Mouse (Mus musculus) kidney, adult 2 months (tissue): ENCODE data around the gene Rasgrp2. TPM values are rescaled to one million over a fixed set of nuclear protein-coding genes. Genes with fewer than 3 reads are reported as not detected.
A peak's percentile ranks its signal among the peaks of the same experiment; 100 is the strongest.

Experiments used
- DNase-seq: peaks from one replicate; pipeline ENCODE4 v3.0.0; 2021
- H3K27ac ChIP-seq: fragments of 200-500 bp; 2 replicates; pipeline ENCODE4 v1.5.1; 2012; ENCODE audit warnings: low read depth, low read length, control low read depth, inconsistent platforms; ENCODE audit not compliant: insufficient read depth
- H3K27me3 ChIP-seq: fragments of 200-500 bp; replicated peaks from 2 replicates; pipeline ENCODE4 v1.6.1; 2012; ENCODE audit warnings: mild to moderate bottlenecking, moderate library complexity, low read length, inconsistent platforms; ENCODE audit not compliant: control insufficient read depth, insufficient read depth
- H3K36me3 ChIP-seq: fragments of 200-500 bp; 2 replicates; pipeline ENCODE4 v1.6.1; 2012; ENCODE audit warnings: mild to moderate bottlenecking, moderate library complexity, low read length, inconsistent platforms; ENCODE audit not compliant: control insufficient read depth, insufficient read depth
- H3K4me1 ChIP-seq: fragments of 200-500 bp; 2 replicates; pipeline ENCODE4 v1.6.1; 2011; ENCODE audit warnings: low read length; ENCODE audit not compliant: control insufficient read depth, insufficient read depth
- H3K4me3 ChIP-seq: fragments of 200-500 bp; 2 replicates; pipeline ENCODE4 v1.5.1; 2011; ENCODE audit warnings: mild to moderate bottlenecking, low read depth, low read length, control low read depth; ENCODE audit not compliant: insufficient read depth
- CTCF ChIP-seq: fragments of 200-500 bp; conservative IDR thresholded peaks from 2 replicates; pipeline ENCODE4 v1.5.1; 2011; ENCODE audit warnings: low read depth, mild to moderate bottlenecking, control low read depth, low read length, moderate library complexity, mixed read lengths; ENCODE audit not compliant: insufficient read depth, insufficient read length
- POLR2A ChIP-seq: fragments of 200-500 bp; IDR thresholded peaks from one replicate; pipeline ENCODE4 v1.6.1; 2011; ENCODE audit warnings: low read depth, low read length, control low read depth
- WGBS: fragments of 180-500 bp; shearing (Covaris S2); methylation state at CpG from one replicate; pipeline ENCODE4 v1.1.7; 2018; 5-methylcytosine and 5-hydroxymethylcytosine counted together
- polyA plus RNA-seq: library from polyadenylated mRNA; depleted of rRNA; stranded (reverse); fragments of >200 nt; gene quantifications from 2 replicates; pipeline ENCODE4 v1.2.3, GENCODE M21; 2012

Rasgrp2 gene
- polyA plus RNA-seq, 1 experiment, result 90.0 TPM

DNA sequence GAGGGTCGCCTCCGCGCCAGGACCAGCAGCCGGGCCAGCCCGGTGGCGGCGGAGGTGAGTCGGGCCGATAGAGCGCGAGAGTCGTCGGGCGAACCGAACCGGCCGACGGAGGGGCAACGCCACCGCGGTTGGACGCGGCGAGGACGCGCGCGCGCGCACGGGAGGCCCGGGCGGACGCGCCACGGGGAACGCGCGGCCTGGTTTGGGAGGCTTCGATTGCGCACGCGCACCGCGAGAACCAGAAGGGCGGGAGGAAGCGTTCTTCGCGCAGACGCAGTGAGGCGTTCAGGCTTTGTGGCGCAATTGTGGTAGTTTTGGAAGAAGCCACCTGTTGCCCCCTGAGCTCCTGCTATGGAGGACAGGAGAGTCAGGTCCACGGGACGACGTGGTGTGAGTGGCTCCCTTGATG, 34.8 kb upstream of the Rasgrp2 start:
- under 1% methylated on average over 55 of the region's 55 CpGs for WGBS

DNA sequence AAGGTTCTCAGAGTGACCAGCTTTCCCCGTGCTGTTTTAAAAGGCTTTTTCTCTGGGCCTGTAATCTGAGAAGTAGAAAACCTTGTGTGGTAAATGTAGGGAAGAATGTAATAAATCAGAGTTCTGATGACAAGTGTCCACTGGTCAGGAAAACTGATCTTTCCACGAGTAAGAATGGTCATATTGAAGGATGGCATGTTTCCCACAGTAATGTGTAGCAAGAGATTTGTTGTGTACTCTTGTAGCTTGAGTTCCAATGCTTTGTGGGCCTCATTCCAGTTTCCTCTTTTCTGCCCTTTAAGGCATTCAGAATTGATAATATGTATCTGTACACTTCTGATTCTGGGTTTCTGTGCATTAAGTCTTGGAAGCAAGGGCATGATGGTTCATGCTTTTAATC, 34.3 kb upstream of the Rasgrp2 start:
- Histone ChIP-seq H3K4me1 (peaks cover 4% of the 10 kb centered on the region; the same call in 1 of the 2 replicates), H3K36me3 (peaks cover 19% of the 10 kb centered on the region), H3K27ac (no peak overlapping the region), H3K27me3 (no peaks in the 10 kb centered on the region), H3K4me3 (peak overlapping the region; percentile 97)
- no peak for DNase-seq
- 0% methylated on average over 2 of the region's 2 CpGs for WGBS
- TF ChIP-seq CTCF (no peak), POLR2A (no peak)

More for the DNA sequence above, 34.8 kb upstream of the Rasgrp2 start:
- Histone ChIP-seq H3K36me3 (peaks cover 16% of the 10 kb centered on the region), H3K4me1 (peaks cover 4% of the 10 kb centered on the region; the same call in 1 of the 2 replicates), H3K4me3 (peak overlapping the region; percentile 97), H3K27ac (peak overlapping the region; percentile 98), H3K27me3 (no peaks in the 10 kb centered on the region)
- DNase-seq, result peak; percentile 95
- no peak for TF ChIP-seq CTCF
- peak; percentile 0 for TF ChIP-seq POLR2A

DNA sequence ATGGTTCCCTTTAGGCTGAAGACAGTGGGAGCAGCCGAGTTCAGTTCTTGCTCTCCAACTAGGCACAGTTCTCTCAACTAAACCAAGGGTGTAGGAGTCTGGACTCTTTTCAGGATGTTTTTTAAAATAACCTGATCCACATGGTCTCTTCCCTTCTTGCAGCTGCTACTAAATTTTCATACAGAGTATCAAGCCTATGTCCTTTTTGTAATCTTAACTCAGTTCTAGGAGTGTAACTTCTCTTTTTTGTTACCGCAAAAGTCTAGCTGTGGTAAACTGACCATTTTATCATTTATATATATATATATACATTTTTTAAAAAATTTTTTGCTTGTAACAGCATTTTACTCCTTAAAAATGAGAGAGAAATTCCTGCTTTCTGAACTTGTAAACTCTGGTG, 29.0 kb upstream of the Rasgrp2 start:
- H3K4me3 ChIP-seq, result no peak overlapping the region
- H3K36me3 ChIP-seq, result peaks cover 35% of the 10 kb centered on the region
- H3K27ac ChIP-seq, result no peak overlapping the region
- DNase-seq, result no peak
- WGBS, result 76% methylated on average over 2 of the region's 2 CpGs
- H3K27me3 ChIP-seq, result no peaks in the 10 kb centered on the region
- TF ChIP-seq CTCF (no peak), POLR2A (no peak)
- H3K4me1 ChIP-seq, result peaks cover 4% of the 10 kb centered on the region; the same call in 1 of the 2 replicates

DNA sequence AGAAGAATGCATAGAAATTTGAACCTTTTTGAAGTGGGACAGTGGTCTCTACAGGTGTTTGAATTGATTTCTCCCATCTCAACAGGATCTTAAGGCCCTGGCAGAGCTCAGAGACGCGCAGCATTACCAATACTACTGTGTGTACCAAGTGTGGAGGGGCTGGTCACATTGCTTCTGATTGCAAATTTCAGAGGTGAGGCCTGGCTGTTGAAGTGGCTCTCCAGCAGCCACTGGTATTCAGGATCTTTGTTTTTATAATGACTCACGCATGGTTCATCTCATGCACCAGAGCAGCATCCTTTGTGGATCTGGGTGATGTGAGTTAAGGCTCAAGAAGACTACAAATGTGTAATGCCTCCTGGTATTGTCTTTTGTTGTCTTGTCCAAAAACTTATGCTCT, 26.7 kb upstream of the Rasgrp2 start:
- Histone ChIP-seq H3K27ac (no peak overlapping the region), H3K4me1 (no peaks in the 10 kb centered on the region), H3K4me3 (no peak overlapping the region), H3K27me3 (no peaks in the 10 kb centered on the region), H3K36me3 (peaks cover 32% of the 10 kb centered on the region)
- TF ChIP-seq POLR2A (no peak), CTCF (no peak)
- no peak for DNase-seq
- WGBS, result 96% methylated on average over 3 of the region's 3 CpGs

DNA sequence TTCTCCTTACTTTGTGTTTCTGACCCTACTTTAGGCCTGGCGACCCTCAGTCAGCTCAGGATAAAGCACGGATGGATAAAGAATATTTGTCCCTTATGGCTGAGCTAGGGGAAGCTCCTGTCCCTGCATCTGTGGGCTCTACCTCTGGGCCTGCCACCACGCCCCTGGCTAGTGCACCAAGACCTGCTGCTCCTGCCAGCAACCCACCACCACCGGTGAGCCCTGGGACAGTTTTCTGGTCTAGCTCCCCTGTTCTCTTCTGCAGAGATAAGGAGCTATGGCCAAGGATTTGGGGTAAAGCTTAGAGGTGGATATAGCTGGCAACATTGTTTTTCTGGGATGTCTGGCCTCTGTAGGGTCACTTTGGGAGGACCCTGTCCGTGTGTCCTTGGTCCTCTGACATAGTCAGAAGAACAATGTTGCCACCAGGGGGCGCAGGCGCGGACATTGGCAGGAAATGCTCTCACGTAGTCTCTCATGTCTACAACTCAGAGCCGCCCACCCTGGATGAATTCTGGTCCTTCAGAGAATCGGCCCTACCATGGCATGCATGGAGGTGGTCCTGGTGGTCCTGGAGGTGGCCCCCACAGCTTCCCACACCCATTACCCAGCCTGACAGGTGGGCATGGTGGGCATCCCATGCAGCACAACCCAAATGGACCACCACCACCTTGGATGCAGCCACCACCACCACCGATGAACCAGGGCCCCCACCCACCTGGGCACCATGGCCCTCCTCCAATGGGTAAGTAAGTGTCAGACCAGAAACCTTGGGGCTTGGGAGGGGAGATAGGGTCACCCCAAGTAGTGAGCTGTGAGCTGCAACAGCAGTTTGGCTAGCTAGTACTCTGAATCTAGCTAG, 25.4 kb upstream of the Rasgrp2 start:
- peaks cover 30% of the 10 kb centered on the region for H3K36me3 ChIP-seq
- H3K27ac ChIP-seq, result no peak overlapping the region
- no peak overlapping the region for H3K4me3 ChIP-seq
- no peaks in the 10 kb centered on the region for H3K27me3 ChIP-seq
- DNase-seq, result peak; percentile 79
- H3K4me1 ChIP-seq, result no peaks in the 10 kb centered on the region
- 50% methylated on average over 12 of the region's 12 CpGs for WGBS
- TF ChIP-seq CTCF (peak; percentile 71), POLR2A (no peak)

DNA sequence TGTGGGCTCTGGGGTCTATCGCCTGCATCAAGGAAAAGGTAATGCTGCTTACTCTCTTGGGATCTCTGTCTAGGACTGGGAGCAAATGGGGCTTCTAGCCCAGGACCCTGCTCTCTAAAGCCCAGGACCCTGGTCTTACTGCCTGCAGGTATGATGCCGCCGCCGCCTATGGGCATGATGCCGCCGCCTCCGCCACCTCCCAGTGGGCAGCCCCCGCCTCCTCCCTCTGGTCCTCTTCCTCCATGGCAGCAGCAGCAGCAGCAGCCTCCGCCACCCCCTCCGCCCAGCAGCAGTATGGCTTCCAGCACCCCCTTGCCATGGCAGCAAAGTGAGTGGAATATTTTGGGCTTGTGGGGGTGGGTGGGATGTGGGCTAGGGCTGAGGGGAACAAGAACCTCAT, 24.6 kb upstream of the Rasgrp2 start:
- no peak overlapping the region for H3K4me3 ChIP-seq
- no peaks in the 10 kb centered on the region for H3K4me1 ChIP-seq
- H3K36me3 ChIP-seq, result peaks cover 27% of the 10 kb centered on the region
- H3K27me3 ChIP-seq, result no peaks in the 10 kb centered on the region
- DNase-seq, result no peak
- no peak overlapping the region for H3K27ac ChIP-seq
- TF ChIP-seq POLR2A (no peak), CTCF (no peak)
- WGBS, result 98% methylated on average over 10 of the region's 10 CpGs

DNA sequence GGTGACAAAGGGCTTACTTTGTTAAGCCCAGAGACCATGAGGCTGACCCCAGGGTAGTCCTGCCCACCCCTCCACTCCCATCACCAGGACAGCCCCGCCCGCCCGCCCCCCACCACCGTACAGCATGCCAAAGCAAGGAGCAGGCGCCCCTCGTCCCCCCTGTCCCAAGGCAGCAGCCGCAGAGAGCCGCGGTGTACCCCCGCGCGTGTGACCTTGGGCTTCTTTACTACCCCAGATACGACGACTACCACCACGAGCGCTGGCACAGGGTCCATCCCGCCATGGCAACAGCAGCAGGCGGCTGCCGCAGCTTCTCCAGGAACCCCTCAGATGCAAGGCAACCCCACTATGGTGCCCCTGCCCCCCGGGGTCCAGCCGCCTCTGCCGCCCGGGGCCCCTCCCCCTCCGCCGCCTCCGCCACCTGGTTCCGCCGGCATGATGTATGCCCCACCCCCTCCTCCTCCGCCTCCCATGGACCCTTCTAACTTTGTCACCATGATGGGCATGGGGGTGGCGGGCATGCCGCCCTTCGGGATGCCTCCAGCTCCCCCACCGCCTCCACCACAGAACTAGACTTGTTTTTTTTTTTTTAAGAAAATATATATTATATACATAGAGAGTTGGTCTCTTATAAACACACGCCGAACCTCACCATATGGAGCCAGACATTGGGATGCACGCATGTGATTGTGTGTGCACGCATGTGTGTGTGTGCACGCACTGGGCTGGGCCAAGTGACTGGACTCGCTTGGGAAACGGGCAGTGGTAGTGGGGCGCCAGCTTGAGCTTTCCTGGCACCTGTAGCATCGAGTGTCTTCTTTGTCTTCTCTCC, 23.5 kb upstream of the Rasgrp2 start:
- TF ChIP-seq CTCF (no peak), POLR2A (no peak)
- H3K4me1 ChIP-seq, result no peaks in the 10 kb centered on the region
- H3K36me3 ChIP-seq, result peaks cover 25% of the 10 kb centered on the region
- H3K27ac ChIP-seq, result no peak overlapping the region
- WGBS, result 93% methylated on average over 42 of the region's 42 CpGs
- no peak overlapping the region for H3K4me3 ChIP-seq
- DNase-seq, result no peak
- no peaks in the 10 kb centered on the region for H3K27me3 ChIP-seq
